Mouse (Mus musculus): ENCODE measurements around the gene Adk. TPM values are rescaled to one million over a fixed set of nuclear protein-coding genes. Genes with fewer than 3 reads are reported as not detected.
A peak's percentile ranks its signal among the peaks of the same experiment; 100 is the strongest.

Adk gene
- total and polyA plus RNA-seq, 3 experiments = 47.9 to 129 (median 59.0) TPM

DNA sequence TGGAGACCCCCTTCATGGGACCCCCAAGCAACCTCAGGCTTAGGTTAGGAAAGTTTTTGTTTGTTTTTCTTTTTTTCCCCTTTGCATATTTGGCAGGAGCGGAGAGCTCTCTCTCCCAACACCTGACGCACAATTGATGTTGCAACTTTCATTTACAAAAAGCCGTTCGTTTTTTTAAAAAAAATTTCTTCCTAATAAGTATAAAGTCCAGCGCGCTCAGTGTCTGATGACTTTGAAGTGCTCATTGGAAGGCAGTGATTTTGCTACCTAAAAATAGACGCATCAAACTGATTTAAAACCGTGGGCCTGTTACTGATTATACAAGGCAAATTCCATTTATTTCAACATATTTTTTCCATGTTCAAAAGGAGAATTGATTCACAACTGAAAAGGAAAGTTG is 777 bp downstream of the Adk start:
- TF ChIP-seq ETS1 (conservative IDR thresholded peaks at IDR 0.05; ENCODE audit: low read depth, low read length) (no peak), ZC3H11A (IDR thresholded peaks at IDR 0.05; ENCODE audit: low read depth, low read length) (no peak), ZKSCAN1 (IDR thresholded peaks at IDR 0.05; ENCODE audit: borderline replicate concordance, low read depth, low read length) (no peak), TCF12 (IDR thresholded peaks at IDR 0.05; ENCODE audit: low read depth, low read length) (no peak), BHLHE40 (IDR thresholded peaks at IDR 0.05; ENCODE audit: low read depth, low read length) (no peak), GABPA (IDR thresholded peaks at IDR 0.05; ENCODE audit: insufficient replicate concordance, low read depth, low read length) (no peak), USF1 (IDR thresholded peaks at IDR 0.05; ENCODE audit: low read depth, low read length) (no peak), ZNF384 (IDR thresholded peaks at IDR 0.05; ENCODE audit: low read depth, low read length) (no peak), RCOR1 (conservative IDR thresholded peaks at IDR 0.05; ENCODE audit: low read depth, low read length) (no peak), CHD1 (IDR thresholded peaks at IDR 0.05; ENCODE audit: low read depth, low read length) (no peak), MEF2A (IDR thresholded peaks at IDR 0.05; ENCODE audit: borderline replicate concordance, low read depth, low read length) (no peak), CTCF (conservative IDR thresholded peaks at IDR 0.05 in 1 of 2, IDR thresholded peaks at IDR 0.05 in 1 of 2; ENCODE audit: low read depth in 2 of 2, low read length in 2 of 2) (no peak), ZMIZ1 (IDR thresholded peaks at IDR 0.05; ENCODE audit: low read depth, low read length) (no peak)
- peaks cover 0 to 16% of the 10 kb centered on the region in 2 experiments for H3K36me3 ChIP-seq (replicated peaks in 1 of 2; ENCODE audit: control insufficient read depth in 1 of 2, insufficient read depth in 1 of 2, low read length in 1 of 2)
- no peak overlapping the region for H3K27ac ChIP-seq (ENCODE audit: insufficient read depth, low read depth)
- no peaks in the 10 kb centered on the region for H3K9me3 ChIP-seq (replicated peaks; ENCODE audit: low read length)
- peak overlapping the region; percentile 78 to 99 (median 96) for H3K4me3 ChIP-seq (replicated peaks in 1 of 3; ENCODE audit: low read depth in 2 of 3, low read length in 2 of 3, poor library complexity in 1 of 3)
- peaks cover 0 to 31% of the 10 kb centered on the region in 2 experiments; a peak in 2 of 4 replicates for H3K4me1 ChIP-seq (ENCODE audit: control insufficient read depth in 1 of 2, insufficient read depth in 2 of 2)
- H3K27me3 ChIP-seq (replicated peaks) = no peaks in the 10 kb centered on the region
- dilution Hi-C loops (cut with MboI; ENCODE audit: extremely low pct_ligation_motif_present, extremely low pct_unique_long_range_greater_than_20kb, low sequenced_read_pairs) = no loop called here
- peak overlapping the region; percentile 57 for H3K9ac ChIP-seq (ENCODE audit: insufficient read depth, low read depth)
- peaks cover 21% of the 10 kb centered on the region for H3K79me2 ChIP-seq (replicated peaks; ENCODE audit: control insufficient read depth, extremely low read depth, insufficient read depth, poor library complexity, severe bottlenecking)
- in situ Hi-C loops (cut with MboI; ENCODE audit: low pct_ligation_motif_present, low pct_unique_long_range_greater_than_20kb, low sequenced_read_pairs) = no loop called here
- no peak for DNase-seq (ENCODE audit: extremely low read depth)
- peak overlapping the region; percentile 98 for H3K4me2 ChIP-seq (ENCODE audit: insufficient read depth, low read depth, poor library complexity, severe bottlenecking)

GRCm38 (mm10) chr14:21053586-21053985 is 1.2 kb downstream of the Adk start:
- Histone ChIP-seq H3K4me1 (ENCODE audit: control insufficient read depth in 1 of 2, insufficient read depth in 2 of 2) (peaks cover 0 to 30% of the 10 kb centered on the region in 2 experiments; a peak in 2 of 4 replicates), H3K36me3 (replicated peaks in 1 of 2; ENCODE audit: control insufficient read depth in 1 of 2, insufficient read depth in 1 of 2, low read length in 1 of 2) (peaks cover 0 to 16% of the 10 kb centered on the region in 2 experiments), H3K27ac (ENCODE audit: insufficient read depth, low read depth) (no peak overlapping the region), H3K4me3 (replicated peaks in 1 of 3; ENCODE audit: low read depth in 2 of 3, low read length in 2 of 3, poor library complexity in 1 of 3) (peak overlapping the region in 1 of 3 experiments; percentile 99), H3K79me2 (replicated peaks; ENCODE audit: control insufficient read depth, extremely low read depth, insufficient read depth, poor library complexity, severe bottlenecking) (peaks cover 21% of the 10 kb centered on the region), H3K9ac (ENCODE audit: insufficient read depth, low read depth) (no peak overlapping the region; the same call in 1 of the 2 replicates), H3K4me2 (ENCODE audit: insufficient read depth, low read depth, poor library complexity, severe bottlenecking) (peak overlapping the region; percentile 98; the same call in 1 of the 2 replicates), H3K9me3 (replicated peaks; ENCODE audit: low read length) (no peaks in the 10 kb centered on the region), H3K27me3 (replicated peaks) (no peaks in the 10 kb centered on the region)
- dilution Hi-C loops (cut with MboI; ENCODE audit: extremely low pct_ligation_motif_present, extremely low pct_unique_long_range_greater_than_20kb, low sequenced_read_pairs) (no loop called here), in situ Hi-C loops (cut with MboI; ENCODE audit: low pct_ligation_motif_present, low pct_unique_long_range_greater_than_20kb, low sequenced_read_pairs) (no loop called here)
- no peak for DNase-seq (ENCODE audit: extremely low read depth)
- no peak for TF ChIP-seq IRF4 (IDR thresholded peaks at IDR 0.05; ENCODE audit: low read depth, low read length)
- no peak for TF ChIP-seq USF1 (IDR thresholded peaks at IDR 0.05; ENCODE audit: low read depth, low read length)
- TF ChIP-seq UBTF (IDR thresholded peaks at IDR 0.05; ENCODE audit: low read depth, low read length) = no peak
- no peak for TF ChIP-seq POLR2AphosphoS2 (IDR thresholded peaks at IDR 0.05; ENCODE audit: low read depth, low read length)
- no peak for TF ChIP-seq ETS1 (conservative IDR thresholded peaks at IDR 0.05; ENCODE audit: low read depth, low read length)
- no peak for TF ChIP-seq ZKSCAN1 (IDR thresholded peaks at IDR 0.05; ENCODE audit: borderline replicate concordance, low read depth, low read length)
- TF ChIP-seq NELFE (IDR thresholded peaks at IDR 0.05; ENCODE audit: low read depth, low read length) = no peak

All from CH12.LX (cell line).